ENCODE assay signal across 14 mouse cellular contexts in genomic region chr7:142459299-142459691, GRCm38 (mm10). TPM values are rescaled to one million over a fixed set of nuclear protein-coding genes. Genes with fewer than 3 reads are reported as not detected.
DNase-seq lines count a peak whose midpoint lies in the region; ATAC-seq and TF ChIP-seq lines count a peak whose summit lies in the region.
"Had no signal": no experiment of that assay in that cellular context is flagged by ENCODE, and none has a peak within 500 bp of the region (broad histone marks: within the 10 kb centered on the region; RNA-seq: fewer than 3 reads in every experiment).

No protein-coding gene starts in this region.

- H3K4me3 ChIP-seq in lung, embryonic 15.5 days: no peak overlapping the region
- H3K4me3 ChIP-seq in heart, embryonic 12.5 days: no peak overlapping the region
- H3K4me3 ChIP-seq in limb, embryonic 14.5 days (replicated peaks; ENCODE audit: low read length): no peak overlapping the region
- H3K4me3 ChIP-seq in layer of hippocampus, adult 2 months: no peak overlapping the region

- peaks cover 57% of the 10 kb centered on the region for H3K4me1 ChIP-seq in lung, embryonic 15.5 days
- H3K4me1 ChIP-seq in heart, embryonic 12.5 days (replicated peaks): peaks cover 80% of the 10 kb centered on the region
- H3K4me1 ChIP-seq in limb, embryonic 14.5 days (ENCODE audit: control insufficient read depth, insufficient read depth, low read length): peaks cover 40% of the 10 kb centered on the region

- H3K9ac ChIP-seq in lung, embryonic 15.5 days: no peak overlapping the region
- H3K9ac ChIP-seq in heart, embryonic 12.5 days: no peak overlapping the region
- no peak overlapping the region for H3K9ac ChIP-seq in limb, embryonic 14.5 days (ENCODE audit: low read depth, low read length, severe bottlenecking)

- 50% methylated on average over 2 of the region's 2 CpGs for WGBS in lung, embryonic 15.5 days
- WGBS in heart, embryonic 12.5 days: 7% methylated on average over 2 of the region's 2 CpGs
- 72% methylated on average over 2 of the region's 2 CpGs for WGBS in limb, embryonic 14.5 days

- peak overlapping the region; percentile 93 for H3K27ac ChIP-seq in lung, embryonic 15.5 days
- H3K27ac ChIP-seq in heart, embryonic 12.5 days (ENCODE audit: poor library complexity, severe bottlenecking): peak overlapping the region; percentile 95
- H3K27ac ChIP-seq in limb, embryonic 14.5 days (replicated peaks; ENCODE audit: low read depth, low read length): peak overlapping the region; percentile 83
- H3K27ac ChIP-seq in layer of hippocampus, adult 2 months: no peak overlapping the region

- no peaks in the 10 kb centered on the region for H3K27me3 ChIP-seq in lung, embryonic 15.5 days
- H3K27me3 ChIP-seq in heart, embryonic 12.5 days (replicated peaks): no peaks in the 10 kb centered on the region
- H3K27me3 ChIP-seq in limb, embryonic 14.5 days (ENCODE audit: control insufficient read depth, insufficient read depth, low read length): no peaks in the 10 kb centered on the region

- no peaks in the 10 kb centered on the region for H3K36me3 ChIP-seq in lung, embryonic 15.5 days
- no peaks in the 10 kb centered on the region for H3K36me3 ChIP-seq in heart, embryonic 12.5 days
- H3K36me3 ChIP-seq in limb, embryonic 14.5 days (ENCODE audit: control insufficient read depth, insufficient read depth, low read length): no peaks in the 10 kb centered on the region

- ATAC-seq in cerebellum, adult (ENCODE audit: insufficient number of reproducible peaks, low FRiP score, low TSS enrichment): no peak
- no peak for ATAC-seq in lung, embryonic 15.5 days (ENCODE audit: borderline replicate concordance, extremely low read depth, low FRiP score, low TSS enrichment)
- peak; percentile 47 for ATAC-seq in heart, embryonic 12.5 days (ENCODE audit: insufficient number of reproducible peaks, low FRiP score)
- no peak for ATAC-seq in limb, embryonic 14.5 days (ENCODE audit: low FRiP score, low read depth)
- ATAC-seq: inflammation-experienced regulatory T-cells, adult 6 months had no signal

- peak; percentile 8 for DNase-seq in cerebellum, adult 9-11 months
- no peak for DNase-seq in lung, postnatal 36 days
- no peak for DNase-seq in limb, embryonic 14.5 days (ENCODE audit: low spot score)
- no peak for DNase-seq in layer of hippocampus, adult 2 months (ENCODE audit: low spot score in 2 of 2)
- no peak for DNase-seq in gastrocnemius, adult 18-20 months (ENCODE audit: low spot score)
- DNase-seq: adrenal gland, postnatal 25 days had no signal

- TF ChIP-seq POLR2A in limb, embryonic 14.5 days (IDR thresholded peaks at IDR 0.05; ENCODE audit: borderline replicate concordance, extremely low read depth, insufficient read depth, insufficient read length): no peak

- no peak for TF ChIP-seq CTCF in layer of hippocampus, adult 2 months (conservative IDR thresholded peaks at IDR 0.05)

- H3K9me3 ChIP-seq in lung, embryonic 15.5 days: no peaks in the 10 kb centered on the region
- H3K9me3 ChIP-seq in heart, embryonic 12.5 days (replicated peaks): no peaks in the 10 kb centered on the region
- H3K9me3 ChIP-seq in limb, embryonic 14.5 days (ENCODE audit: control insufficient read depth, low read length): no peaks in the 10 kb centered on the region

- no peak overlapping the region for H3K4me2 ChIP-seq in lung, embryonic 15.5 days
- H3K4me2 ChIP-seq in heart, embryonic 12.5 days: no peak overlapping the region
- H3K4me2 ChIP-seq in limb, embryonic 14.5 days (replicated peaks; ENCODE audit: low read depth, low read length, severe bottlenecking): no peak overlapping the region
- H3K4me2 ChIP-seq: midbrain, embryonic 11.5 days had no signal

RNA-seq across cellular contexts. Expression of gene Lsp1, which starts 1.3 kb away (rescaled TPM):
- 125 and 130 TPM in 2 replicates for polyA plus RNA-seq in lung, embryonic 15.5 days (2015; fragmentation: Nextera tagmentation; extraction: Ambion mirVana)
- 33.4 and 38.4 TPM in 2 replicates for polyA plus RNA-seq in heart, embryonic 12.5 days (2016; fragmentation: Nextera tagmentation; extraction: Ambion mirVana)
- 102 TPM in 2 replicates for polyA plus RNA-seq in limb, embryonic 14.5 days (2012; rRNA removed)
- 45.8 and 48.0 TPM in 2 replicates for polyA plus RNA-seq in limb, embryonic 14.5 days (2014; fragmentation: Nextera tagmentation; extraction: Ambion mirVana)
- total RNA-seq in layer of hippocampus, adult 2 months (2021): 1 to 10 TPM; 1.4 to 1.7 TPM
- 10 to 100 TPM; 30.3 to 38.4 TPM for total RNA-seq in gastrocnemius, adult 18-20 months (2021)

RNA-seq across cellular contexts. Expression of gene Tnni2, which starts 17.7 kb away (rescaled TPM):
- 2.4 and 7.4 TPM in 2 replicates for polyA plus RNA-seq in lung, embryonic 15.5 days (2015; fragmentation: Nextera tagmentation; extraction: Ambion mirVana)
- polyA plus RNA-seq in heart, embryonic 12.5 days (2016; fragmentation: Nextera tagmentation; extraction: Ambion mirVana): 50.6 and 53.5 TPM in 2 replicates
- polyA plus RNA-seq in limb, embryonic 14.5 days (2012; rRNA removed): 60.8 and 156 TPM in 2 replicates
- polyA plus RNA-seq in limb, embryonic 14.5 days (2014; fragmentation: Nextera tagmentation; extraction: Ambion mirVana): 76.8 and 134 TPM in 2 replicates
- not detected for total RNA-seq in layer of hippocampus, adult 2 months (2021)
- over 10,000 TPM; 19,257 to 20,060 TPM for total RNA-seq in gastrocnemius, adult 18-20 months (2021)
- total RNA-seq: adrenal gland, postnatal 25 days; left cerebral cortex, postnatal 25 days had no signal
- polyA plus RNA-seq: inflammation-experienced regulatory T-cells, adult 6 months had no signal

RNA-seq across cellular contexts. Expression of gene Syt8, which starts 24.6 kb away (rescaled TPM):
- polyA plus RNA-seq in lung, embryonic 15.5 days (2015; fragmentation: Nextera tagmentation; extraction: Ambion mirVana): 0.34 and 0.87 TPM in 2 replicates
- polyA plus RNA-seq in heart, embryonic 12.5 days (2016; fragmentation: Nextera tagmentation; extraction: Ambion mirVana): 0.28 and 0.57 TPM in 2 replicates
- polyA plus RNA-seq in limb, embryonic 14.5 days (2012; rRNA removed): 4.9 and 7.3 TPM in 2 replicates
- polyA plus RNA-seq in limb, embryonic 14.5 days (2014; fragmentation: Nextera tagmentation; extraction: Ambion mirVana): 1.5 and 2.0 TPM in 2 replicates
- not detected for total RNA-seq in layer of hippocampus, adult 2 months (2021)
- not detected for total RNA-seq in gastrocnemius, adult 18-20 months (2021)
- total RNA-seq: adrenal gland, postnatal 25 days; common myeloid progenitor, adult 5-6 weeks; left cerebral cortex, postnatal 25 days had no signal
- polyA plus RNA-seq: inflammation-experienced regulatory T-cells, adult 6 months; midbrain, embryonic 11.5 days; neural tube, embryonic 14.5 days had no signal

RNA-seq across cellular contexts. Expression of gene Tnnt3, which starts 39.3 kb away (rescaled TPM):
- polyA plus RNA-seq in lung, embryonic 15.5 days (2015; fragmentation: Nextera tagmentation; extraction: Ambion mirVana): 2.5 and 5.1 TPM in 2 replicates
- polyA plus RNA-seq in heart, embryonic 12.5 days (2016; fragmentation: Nextera tagmentation; extraction: Ambion mirVana): 6.4 and 9.3 TPM in 2 replicates
- 42.5 and 114 TPM in 2 replicates for polyA plus RNA-seq in limb, embryonic 14.5 days (2012; rRNA removed)
- 101 and 183 TPM in 2 replicates for polyA plus RNA-seq in limb, embryonic 14.5 days (2014; fragmentation: Nextera tagmentation; extraction: Ambion mirVana)
- total RNA-seq in layer of hippocampus, adult 2 months (2021): not detected
- total RNA-seq in gastrocnemius, adult 18-20 months (2021): over 10,000 TPM; 35,269 to 35,976 TPM
- total RNA-seq: adrenal gland, postnatal 25 days; common myeloid progenitor, adult 5-6 weeks; left cerebral cortex, postnatal 25 days had no signal
